Mouse (Mus musculus): Measurements from ENCODE around the gene Insyn1.

Gene Insyn1

DNA sequence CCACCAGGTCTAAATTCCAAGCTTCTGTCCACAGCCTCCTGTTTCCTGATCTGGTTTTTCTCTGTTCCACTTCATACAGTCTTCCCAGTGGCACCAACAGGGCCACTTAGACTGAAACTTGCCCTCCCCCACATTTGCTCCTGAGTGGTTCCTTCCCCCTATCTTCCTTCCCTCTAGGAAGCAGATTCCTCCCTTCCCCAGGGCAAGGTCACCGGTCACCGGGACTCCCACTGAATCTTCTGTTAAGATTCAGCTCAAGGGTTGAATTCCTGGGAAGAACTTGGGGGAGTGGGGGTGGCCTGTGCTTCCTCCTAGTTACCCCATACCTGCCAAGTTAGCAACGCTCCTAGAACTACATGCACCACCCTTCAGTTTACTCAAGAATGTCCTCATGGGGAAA is 1.3 kb upstream of the Insyn1 start:
- DNase-seq (ENCODE audit: inconsistent ontology term) = no peak

DNA sequence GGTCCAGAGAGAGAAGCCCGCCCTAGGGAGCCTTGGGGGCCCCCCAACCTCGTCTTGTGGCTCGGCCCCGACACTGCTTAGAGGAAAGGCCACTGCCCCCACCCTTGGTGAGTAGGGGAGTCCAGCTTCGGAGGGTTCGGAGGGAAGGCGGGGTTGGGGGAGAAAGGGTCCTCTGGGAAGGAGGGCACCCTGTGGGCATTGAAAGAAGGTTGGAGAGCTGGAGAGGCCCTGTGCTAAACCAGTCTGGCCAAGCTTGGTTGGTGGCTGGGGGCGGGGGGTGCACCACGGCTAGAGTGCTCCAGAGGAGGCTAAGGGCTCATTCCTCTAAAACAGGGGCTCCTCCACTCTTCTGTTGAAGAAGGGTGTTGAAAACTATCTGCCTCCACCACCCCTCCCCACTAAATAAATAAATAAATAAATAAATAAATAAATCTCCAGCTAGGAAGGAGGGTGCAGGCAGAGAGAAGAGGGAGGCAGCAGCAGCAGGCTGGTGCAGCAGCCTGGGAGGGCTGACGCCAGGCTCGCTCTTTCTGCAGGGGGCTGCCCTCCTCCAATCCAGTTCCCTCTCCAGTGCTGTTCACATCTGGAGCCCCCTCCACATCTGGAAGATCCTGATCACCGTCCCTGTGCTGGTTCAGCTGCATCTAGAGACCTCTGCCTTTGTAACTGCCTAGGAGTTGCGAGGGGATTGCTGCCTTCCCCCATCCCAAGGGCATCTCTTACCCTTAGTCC is 896 bp downstream of the Insyn1 start:
- DNase-seq (ENCODE audit: inconsistent ontology term) = peak; percentile 42

DNA sequence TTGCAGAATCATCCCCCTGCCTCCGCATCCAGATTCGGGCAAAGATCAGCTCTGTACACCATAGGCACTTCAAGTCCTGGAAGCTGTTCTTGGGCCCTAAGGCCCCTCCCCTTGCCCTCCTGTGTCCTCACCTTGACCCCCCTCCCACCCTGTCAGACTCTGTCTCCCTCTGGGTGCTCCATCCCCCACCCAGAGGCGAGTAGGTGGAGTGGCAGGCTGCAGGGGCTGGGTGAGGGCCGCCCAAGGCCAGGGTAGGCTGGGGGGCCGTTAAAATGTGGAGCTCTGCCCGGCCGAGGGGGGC is 1.4 kb downstream of the Insyn1 start:
- DNase-seq (ENCODE audit: inconsistent ontology term) = no peak

DNA sequence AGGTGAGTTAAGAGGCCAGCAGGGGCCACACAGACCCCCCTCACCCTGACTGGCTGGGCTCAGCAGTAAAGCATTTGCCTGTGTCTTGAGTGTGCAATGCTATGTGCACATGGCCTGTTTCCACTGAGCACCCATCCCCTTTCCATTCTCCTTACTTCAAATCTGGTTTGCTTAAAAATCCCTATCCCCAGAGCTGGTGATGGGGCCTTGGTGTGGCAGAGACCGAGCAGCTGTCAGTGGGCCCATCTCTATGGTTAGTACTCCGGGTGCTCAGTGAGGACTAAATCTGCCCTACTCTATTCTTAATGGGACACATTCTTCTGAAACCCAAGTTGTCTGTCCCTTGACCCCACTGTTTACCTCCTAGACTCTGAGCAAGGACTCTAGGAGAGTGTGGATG is 2.0 kb downstream of the Insyn1 start:
- DNase-seq (ENCODE audit: inconsistent ontology term) = no peak

DNA sequence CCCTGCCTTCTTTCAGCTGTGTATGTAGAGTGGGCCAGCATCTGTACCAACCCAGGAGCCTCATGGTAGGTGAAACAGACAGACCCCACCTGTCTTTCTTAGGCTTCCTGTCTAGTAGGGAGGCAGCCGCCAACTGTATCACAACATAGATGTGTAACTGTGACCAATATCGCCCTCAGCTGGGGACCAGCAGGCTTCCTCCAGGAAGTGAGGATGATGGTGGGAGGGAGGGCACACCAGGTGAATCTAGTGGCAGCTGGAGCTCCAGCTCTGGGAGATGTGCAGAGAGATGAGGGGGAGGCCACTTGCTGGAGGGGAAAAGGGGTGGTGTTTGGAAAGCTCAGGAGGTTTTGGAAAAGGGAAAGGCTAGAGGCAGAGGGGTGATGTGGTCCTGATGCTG is 6.6 kb downstream of the Insyn1 start:
- no peak for DNase-seq (ENCODE audit: inconsistent ontology term)

DNA sequence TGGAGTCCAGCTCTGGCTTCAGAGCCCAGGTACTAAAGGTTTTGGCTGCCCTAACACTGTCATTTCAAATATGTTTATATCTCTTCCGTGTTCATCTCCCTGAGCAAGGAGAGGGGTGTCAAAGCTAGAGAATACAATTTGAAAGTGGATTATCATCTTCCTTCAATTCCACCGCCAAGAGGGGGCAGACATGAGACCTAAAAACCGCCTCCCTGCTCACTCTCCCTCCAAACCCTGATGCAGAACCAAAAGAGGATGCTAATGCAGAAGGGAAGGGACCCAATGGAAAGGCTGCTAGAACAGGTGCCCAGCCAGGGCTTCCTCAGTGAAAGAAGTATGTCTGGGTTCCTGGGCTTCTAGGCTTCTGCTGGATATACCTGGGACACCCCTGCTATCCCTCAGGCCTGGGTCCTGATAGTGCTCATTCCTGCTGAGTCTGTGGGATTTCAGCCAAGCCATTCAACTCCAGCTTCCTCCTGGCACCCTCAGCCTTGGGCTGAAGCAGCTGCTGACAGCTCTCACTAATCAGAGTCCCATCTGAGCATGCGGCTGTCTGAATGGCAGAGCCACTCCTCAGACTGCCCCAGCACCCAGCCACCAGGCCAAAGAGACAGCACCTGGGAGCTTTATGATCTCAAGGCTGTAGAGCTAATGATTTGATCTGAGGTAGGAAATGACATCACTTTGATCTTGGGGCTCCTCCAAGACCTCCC is 8.2 kb downstream of the Insyn1 start:
- peak; percentile 26 for DNase-seq (ENCODE audit: inconsistent ontology term)

DNA sequence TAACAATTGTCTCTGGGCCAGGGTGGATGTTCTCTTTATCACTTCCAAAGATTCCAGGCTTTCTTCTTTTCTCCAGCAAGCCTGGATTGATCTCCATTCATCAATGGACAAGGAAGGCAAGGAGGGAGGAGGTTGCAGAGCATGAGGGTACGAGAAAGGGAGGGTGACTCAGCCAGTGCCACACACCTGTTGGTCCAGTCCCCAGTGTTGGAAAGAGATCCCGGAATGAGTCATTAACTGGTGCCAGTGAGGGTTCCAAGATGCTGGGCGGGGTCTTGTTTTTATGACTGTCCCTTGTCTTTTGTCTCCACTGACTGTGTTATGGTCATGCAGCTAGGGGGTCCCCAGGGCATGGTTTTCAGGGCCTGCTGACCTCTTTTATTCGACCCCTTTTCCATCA is 9.5 kb downstream of the Insyn1 start:
- DNase-seq (ENCODE audit: inconsistent ontology term) = no peak

DNA sequence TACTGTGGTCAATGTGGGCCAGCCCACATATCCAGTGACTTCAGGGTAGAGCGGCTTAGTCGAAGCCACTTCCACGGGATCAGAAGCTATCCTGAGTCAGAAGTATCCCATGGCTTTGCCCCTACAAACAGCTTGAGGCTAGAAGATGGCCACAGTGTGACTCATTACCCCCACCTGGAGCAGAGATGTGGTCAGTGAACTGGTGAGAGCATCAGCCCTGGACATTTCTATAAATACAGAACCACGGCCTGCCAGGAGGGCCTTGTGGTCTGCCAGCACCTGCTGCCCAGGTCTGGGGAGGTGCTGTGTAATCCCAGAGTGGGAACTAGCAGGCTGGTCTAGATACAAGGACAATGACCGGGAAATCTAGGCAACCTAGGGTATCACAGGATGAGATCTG is 12.5 kb downstream of the Insyn1 start:
- peak; percentile 40 for DNase-seq (ENCODE audit: inconsistent ontology term)

DNA sequence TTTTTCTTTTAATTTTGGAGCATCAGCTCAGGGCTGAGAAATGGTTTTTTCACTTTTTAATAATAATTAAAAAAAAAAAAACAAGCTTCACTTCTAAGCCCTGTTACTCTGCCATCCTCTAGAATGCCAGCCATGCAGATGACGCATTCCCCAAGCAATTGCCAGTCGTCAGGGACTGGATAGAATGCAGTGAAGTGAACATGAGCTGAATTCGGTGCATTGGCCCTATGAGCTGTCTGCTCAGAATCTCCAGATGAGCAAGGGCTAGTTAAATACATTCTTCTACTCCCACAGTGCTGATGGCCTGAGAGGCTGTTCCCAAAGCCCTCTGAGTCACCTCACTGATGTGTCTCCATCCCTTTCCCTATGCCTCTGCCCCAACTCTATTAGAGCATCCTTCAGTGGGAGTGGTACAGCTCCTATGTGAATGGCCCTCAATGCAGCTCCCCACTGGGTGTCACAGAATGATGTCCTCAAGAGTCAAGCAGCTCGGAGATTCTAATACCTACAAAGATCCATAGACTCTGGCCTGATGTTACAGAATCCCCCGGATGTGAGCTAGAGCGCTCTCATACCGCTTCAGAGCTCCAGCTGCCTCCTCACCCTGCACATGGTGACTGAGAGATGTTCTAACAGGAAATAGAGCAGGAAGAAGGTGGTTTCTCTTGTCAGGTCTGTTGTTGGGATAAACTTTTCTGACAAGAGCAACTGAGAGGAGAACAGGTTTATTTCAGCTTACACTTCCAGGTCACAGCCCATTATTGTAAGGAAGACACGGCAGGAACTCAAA is 19.0 kb downstream of the Insyn1 start:
- DNase-seq (ENCODE audit: inconsistent ontology term) = peak; percentile 83

DNA sequence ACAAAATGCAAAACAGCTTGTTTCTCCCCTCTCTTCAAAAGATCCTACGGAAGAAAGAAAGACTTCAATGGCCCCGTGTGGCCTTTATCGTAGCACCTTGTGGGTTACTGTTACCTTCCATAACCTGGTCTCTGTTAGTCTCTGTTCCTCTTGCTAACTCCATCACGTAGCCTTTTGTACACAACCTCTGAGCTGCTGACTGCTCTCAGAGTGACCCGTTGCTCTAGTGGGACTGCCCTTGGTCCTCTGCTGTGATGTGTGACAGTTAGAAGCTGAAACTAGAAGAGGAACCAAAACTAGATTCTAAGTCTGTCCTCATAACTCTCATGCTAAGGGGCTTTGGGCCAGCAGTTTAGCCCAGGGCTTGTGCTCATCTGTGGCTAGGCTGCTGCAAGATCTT is 22.0 kb downstream of the Insyn1 start:
- DNase-seq (ENCODE audit: inconsistent ontology term) = no peak

DNA sequence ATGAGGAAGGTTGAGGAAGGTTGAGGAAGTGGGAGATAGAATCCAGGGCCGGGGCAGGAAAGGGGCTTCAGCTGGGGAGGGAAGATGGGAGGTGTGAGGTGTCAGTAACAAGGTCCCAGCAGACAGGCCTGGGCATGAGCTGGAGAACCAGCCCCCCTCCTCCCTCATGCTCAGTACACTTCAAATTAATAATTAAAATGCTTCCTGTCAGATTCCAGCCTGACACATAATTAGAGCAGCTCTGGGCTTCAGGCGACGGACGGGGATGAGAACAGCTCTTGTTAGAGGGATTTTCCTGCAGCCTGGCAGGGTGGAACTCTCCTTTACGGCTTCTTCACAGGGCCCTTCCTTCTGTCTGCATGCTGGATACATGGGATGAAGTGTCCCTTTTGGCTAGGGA is 25.3 kb downstream of the Insyn1 start:
- DNase-seq (ENCODE audit: inconsistent ontology term) = peak; percentile 75

DNA sequence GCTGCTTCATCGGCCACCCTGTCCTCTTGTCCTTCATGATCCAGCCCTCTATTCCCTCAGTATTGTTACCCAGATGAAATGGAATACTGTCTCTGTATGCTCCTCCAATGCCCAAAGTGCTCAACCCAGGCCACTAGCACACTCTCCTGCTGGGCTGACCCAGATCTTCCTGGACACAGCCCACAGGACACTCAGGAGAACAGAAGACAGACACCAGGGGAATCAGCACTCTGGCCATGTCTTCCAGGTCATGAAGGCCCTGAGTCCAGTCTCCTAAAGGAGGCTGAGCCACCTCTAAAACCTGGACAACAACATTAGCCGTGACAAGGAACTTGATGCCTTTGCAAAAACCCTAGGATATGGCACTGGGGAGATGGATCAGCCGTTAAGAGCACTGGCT is 28.1 kb downstream of the Insyn1 start:
- DNase-seq (ENCODE audit: inconsistent ontology term) = no peak

DNA sequence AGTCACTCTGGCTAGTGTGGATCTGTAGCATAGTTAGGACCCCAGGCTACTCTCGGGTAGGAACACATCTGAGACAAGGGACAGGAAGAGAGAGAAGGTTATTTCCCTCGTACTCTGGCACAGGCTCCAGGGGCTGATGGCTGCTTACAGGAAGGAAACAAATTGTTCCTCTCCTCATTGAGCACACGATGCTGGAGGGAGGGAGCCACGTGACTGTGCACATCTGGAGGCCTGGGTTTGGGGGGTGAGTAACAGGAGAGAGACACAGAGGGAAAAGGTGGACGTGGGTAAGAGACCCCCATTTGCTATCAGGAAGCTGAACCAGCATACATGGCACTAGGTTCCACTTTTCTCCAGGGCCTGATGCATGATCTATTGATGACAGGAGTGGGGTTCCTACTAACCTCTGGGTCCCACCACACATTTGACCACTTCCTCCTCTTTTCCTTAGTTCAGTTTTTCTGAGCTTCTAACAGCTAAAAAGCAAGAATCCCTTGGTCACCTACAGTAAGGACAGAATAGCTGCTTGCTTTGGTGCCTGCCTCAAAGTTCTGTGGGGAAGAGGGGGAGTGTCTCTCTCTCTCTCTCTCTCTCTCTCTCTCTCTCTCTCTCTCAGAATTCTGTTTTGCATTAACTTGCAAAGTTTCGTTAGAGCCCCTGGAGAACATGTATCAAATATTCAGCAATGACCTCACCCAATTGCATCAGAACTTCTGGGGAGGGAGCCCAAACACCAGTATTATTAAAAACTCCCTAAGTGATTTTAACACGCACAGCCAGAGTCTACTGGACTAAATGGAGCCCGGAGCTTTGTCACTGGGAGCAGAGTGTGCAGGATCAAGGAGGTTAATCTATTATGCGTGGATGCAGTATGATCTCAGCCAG is 29.7 kb downstream of the Insyn1 start:
- no peak for DNase-seq (ENCODE audit: inconsistent ontology term)

DNA sequence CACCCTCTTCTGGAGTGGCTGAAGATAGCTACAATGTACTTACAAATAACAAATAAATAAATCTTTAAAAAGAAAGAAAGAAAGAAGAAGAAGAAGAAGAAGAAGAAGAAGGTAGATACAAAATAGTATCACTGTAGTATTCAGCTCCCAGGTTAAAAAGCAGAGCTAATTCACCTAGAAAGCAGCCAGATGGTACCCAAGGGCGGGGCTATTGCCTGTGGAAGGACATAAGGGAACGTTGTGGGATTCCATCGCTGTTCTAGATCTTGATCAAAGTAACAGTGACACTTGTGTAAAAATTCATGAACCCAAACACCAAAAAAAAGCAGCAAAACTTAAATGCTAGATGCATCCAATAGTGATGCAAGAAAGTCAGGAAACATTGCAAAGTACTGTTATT is 31.6 kb downstream of the Insyn1 start:
- DNase-seq (ENCODE audit: inconsistent ontology term) = no peak

DNA sequence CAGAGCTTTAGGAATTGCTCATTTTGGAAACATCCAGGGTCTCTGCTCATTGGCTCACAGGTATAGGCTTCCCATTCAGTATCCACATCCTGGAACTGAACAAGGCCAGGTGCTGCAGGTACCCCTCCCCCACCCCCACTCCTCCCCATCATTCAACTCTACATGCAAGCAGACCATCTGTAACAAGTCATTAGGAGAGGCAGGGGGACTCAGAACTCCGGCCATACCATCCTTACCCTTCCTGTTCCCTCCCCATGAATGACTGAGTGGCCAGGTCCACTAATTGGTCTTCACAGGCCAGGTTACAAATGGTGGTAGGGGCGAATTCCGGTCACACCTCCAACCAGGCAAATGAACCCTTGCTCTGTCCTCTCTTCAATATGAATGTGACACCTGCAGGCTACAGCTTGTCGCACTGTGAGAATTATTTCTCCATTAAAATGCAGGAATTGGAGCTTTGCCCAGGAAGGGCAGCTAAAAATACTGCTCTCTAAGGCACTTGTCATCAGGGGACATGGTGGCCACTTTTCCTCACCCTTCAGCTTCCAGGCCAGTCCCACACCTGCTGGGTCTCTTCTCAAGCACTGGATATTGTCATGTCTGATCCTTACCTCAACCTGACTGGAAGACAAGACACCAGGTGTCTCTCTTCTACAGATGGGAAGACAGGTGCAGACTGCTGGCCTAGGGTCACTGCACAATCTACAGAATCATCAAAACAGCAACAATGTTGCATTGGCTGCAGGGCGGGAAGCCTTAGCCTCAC is 32.6 kb downstream of the Insyn1 start:
- DNase-seq (ENCODE audit: inconsistent ontology term) = no peak

DNA sequence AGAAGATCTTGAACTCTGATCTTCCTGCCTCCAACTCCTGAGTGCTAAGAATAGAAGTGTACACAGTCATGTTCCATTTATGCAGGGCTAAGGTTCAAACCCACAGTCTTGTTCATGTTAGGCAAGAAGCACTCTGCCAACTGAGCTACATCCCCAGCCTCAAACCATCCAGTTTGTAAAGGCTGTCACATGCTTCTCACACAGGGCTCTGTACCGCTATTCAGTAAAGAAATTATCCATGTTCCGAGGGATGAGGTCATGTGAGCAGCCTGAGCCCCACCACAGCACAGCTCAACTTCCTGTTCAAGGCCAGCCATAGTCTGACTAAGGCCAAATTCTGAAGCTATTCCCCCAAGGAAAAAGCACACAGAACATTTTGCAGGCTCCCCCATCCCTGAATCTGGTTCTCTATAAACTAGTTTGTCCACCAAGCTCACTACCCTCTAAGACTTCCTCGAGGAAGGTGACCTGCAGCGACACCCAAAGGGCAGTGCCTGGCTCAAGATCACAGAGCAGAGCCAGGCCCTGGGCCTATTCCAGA is 33.5 kb downstream of the Insyn1 start:
- DNase-seq (ENCODE audit: inconsistent ontology term) = no peak

DNA sequence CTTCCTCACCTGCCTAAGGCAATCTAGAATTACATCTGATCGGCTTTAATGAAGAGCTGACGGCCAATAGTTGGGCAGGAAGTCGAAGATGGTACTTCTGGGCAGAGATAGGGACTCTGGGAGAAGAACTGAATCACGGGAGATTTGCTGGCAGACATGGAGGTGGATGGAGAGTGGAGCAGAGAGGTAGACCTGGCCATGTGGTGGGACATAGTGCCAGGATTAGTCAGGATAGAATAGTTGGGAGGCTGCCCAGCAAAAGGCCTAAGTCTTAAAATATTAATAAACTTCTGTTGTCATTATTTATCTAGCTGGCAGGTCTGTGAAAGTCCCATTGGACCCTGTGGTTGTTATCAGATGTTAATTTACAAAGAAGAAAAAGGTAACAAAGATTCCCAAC is 36.7 kb downstream of the Insyn1 start:
- DNase-seq (ENCODE audit: inconsistent ontology term) = no peak

DNA sequence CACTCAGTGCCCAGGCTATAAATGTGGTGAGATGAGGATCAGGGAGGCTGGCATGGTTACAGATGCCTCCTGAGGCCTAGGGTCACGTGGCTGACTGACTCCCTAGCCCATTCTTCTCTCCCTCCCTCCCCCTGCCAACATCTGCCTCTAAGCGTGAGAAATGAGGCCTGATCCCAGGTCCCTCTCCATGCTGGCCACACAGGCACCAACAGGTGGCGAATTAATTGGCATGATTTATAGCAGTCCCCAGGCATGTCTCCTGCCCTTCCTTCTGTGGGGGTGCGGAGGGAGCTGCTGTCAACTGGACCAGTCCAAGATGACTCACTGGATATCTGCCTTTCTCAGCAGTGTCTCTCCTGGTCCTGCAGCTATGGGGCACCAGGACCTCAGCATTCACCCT is 39.4 kb downstream of the Insyn1 start:
- no peak for DNase-seq (ENCODE audit: inconsistent ontology term)

DNA sequence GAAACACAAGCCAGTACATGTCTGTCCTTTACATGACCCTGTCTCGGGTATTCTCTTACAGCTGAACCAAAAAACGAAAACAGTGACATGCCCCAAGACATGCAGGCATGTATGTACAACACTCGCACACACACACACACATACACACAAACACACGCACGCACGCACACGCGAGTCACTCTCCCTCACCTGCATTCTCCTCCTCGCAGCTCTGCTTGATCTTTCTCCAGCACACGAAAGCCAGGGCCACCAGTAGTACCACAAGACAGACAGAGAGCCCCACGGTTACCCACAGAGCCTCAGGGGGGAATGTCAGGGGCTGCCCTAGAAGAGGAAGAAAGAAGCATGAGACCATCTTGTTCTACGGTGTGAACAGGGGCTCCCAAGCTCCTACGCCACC is 42.0 kb downstream of the Insyn1 start:
- no peak for DNase-seq (ENCODE audit: inconsistent ontology term)

DNA sequence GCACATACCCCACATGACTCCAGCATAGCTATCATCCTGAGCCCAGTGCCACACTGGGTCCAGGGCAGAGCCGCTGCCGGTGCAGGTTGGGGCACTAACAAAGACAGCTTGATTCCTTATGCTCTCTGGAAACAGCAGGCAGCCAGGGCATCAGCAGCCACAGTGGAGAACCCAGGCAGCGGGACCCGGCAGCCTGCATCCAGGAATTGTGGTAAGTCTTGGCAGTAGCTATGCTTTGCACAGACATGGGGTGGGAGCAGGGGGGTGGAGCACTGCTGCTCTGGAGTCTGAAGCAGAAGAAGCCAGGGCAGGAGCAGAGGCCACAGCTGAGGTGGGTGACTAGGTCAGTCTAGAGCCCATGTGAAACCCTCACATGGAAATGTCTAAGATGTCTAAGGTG is 43.8 kb downstream of the Insyn1 start:
- no peak for DNase-seq (ENCODE audit: inconsistent ontology term)

DNA sequence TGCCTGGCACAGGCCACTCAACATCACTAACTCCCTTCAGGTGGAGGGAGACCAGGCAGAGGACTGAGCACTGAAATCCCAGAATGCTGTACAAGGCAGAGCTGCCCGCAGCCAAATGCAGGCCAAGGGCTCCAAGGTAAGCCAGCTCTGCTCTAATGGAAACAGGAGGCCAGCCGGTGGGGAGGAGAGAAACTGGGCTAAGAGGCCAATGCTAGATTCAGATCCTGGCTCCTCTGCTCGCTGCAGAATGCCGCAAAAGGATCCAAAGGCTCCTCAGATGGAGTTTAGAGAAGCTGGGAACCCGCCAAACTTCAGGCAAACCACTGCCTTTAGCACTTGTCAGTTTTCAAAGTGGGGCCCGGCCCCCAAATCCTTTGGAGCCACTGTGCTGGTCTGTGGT is 44.9 kb downstream of the Insyn1 start:
- DNase-seq (ENCODE audit: inconsistent ontology term) = no peak
